Mouse (Mus musculus): ENCODE results near the gene Clcnkb. TPM values are rescaled to one million over a fixed set of nuclear protein-coding genes. Genes with fewer than 3 reads are reported as not detected.

The Clcnkb gene
- polyA plus RNA-seq, 1 experiment from 2014 or later = 6.0 TPM

DNA sequence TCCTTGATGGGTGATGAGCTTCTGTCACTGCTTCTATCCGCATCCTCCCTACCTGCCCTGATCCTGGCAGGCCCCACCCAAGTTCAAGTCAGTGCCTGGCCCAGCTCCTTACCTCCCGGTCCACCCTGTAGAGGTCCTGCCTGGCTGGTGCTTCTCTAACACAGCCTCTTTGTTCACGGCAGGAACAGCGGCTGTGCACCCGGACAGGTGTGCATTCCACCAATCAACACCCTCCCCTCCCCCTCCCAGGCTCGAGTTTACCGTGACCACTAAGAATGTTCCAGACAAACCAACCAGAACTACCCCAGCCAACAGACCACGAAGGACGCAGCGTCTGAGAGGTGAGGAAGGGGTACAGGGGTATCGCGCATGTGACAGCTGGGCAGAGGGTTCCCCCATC is 17.3 kb downstream of the Clcnkb start, which contains the start of gene Clcnka:
Gene Clcnka (minus strand): TSS at position 180 of the 400 bp plus-strand sequence.
- Histone ChIP-seq H3K27me3 (ENCODE audit: control insufficient read depth, insufficient read depth, low read length) (no peaks in the 10 kb centered on the region), H3K4me2 (replicated peaks; ENCODE audit: low read depth, low read length) (peak within 1 kb of the TSS; percentile 12)
- no peak; the same call in 1 of the 2 replicates for ATAC-seq (ENCODE audit: low FRiP score, low TSS enrichment)

DNA sequence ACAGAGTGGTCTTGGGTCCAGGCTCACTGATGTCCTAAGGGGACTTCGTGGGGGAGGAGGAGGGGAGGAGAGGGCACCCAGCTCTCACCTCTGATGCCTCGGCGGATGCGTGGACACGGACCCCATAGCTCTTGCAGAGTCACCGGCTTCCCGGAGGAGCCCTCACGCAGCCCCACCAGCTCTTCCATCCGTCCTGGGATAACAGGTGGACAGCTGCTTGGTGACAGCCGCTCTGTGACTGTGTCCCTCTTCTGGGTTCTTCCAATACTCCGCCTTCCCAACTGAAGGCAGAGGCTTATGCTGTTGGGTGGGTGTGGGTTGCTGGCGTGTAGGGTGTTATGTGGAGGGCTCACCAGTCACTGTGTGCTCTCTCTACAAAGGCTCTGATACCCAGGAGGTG is 18.0 kb downstream of the Clcnkb start:
- Histone ChIP-seq H3K27me3 (ENCODE audit: control insufficient read depth, insufficient read depth, low read length) (no peaks in the 10 kb centered on the region), H3K9me3 (ENCODE audit: control insufficient read depth, low read length) (no peaks in the 10 kb centered on the region), H3K9ac (ENCODE audit: low read depth, low read length) (no peak overlapping the region), H3K27ac (ENCODE audit: low read depth, low read length) (no peak overlapping the region), H3K36me3 (ENCODE audit: control insufficient read depth, insufficient read depth, low read length) (no peaks in the 10 kb centered on the region), H3K4me3 (ENCODE audit: low read length) (no peak overlapping the region), H3K4me2 (replicated peaks; ENCODE audit: low read depth, low read length) (no peak overlapping the region), H3K4me1 (ENCODE audit: control insufficient read depth, insufficient read depth, low read length) (no peaks in the 10 kb centered on the region; the same call in 1 of the 2 replicates)
- WGBS = 73% methylated on average over 12 of the region's 12 CpGs
- ATAC-seq (ENCODE audit: low FRiP score, low TSS enrichment) = no peak

More for the DNA sequence above, 17.3 kb downstream of the Clcnkb start, which contains the start of gene Clcnka:
- Histone ChIP-seq H3K27ac (ENCODE audit: low read depth, low read length) (no peak within 1 kb of the TSS), H3K9ac (ENCODE audit: low read depth, low read length) (no peak within 1 kb of the TSS), H3K4me3 (ENCODE audit: low read length) (no peak within 1 kb of the TSS), H3K9me3 (ENCODE audit: control insufficient read depth, low read length) (no peaks in the 10 kb centered on the region), H3K36me3 (ENCODE audit: control insufficient read depth, insufficient read depth, low read length) (no peaks in the 10 kb centered on the region), H3K4me1 (ENCODE audit: control insufficient read depth, insufficient read depth, low read length) (no peaks in the 10 kb centered on the region; the same call in 1 of the 2 replicates)
- 47% methylated on average over 12 of the region's 12 CpGs for WGBS

DNA sequence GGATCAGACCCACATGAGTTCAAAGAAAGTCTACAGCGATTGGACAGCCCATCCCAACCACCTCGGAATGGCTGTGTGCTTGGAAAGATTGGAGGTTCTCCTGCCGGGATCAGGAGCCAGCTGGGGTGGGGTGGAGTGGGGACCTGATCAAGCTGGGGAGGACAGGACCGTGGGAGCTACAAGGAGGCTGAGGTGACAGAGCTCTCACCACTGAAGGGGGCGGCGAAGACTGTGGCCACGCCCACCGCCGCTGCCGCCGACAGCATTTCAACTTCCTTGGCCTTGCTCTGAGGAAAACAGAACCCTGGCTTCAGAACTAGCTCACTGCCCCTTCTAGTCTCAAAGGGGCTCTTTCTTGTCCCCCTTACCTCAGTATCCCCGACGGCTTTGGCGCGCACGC is 21.1 kb downstream of the Clcnkb start:
- Histone ChIP-seq H3K27ac (ENCODE audit: low read depth, low read length) (no peak overlapping the region), H3K9ac (ENCODE audit: low read depth, low read length) (no peak overlapping the region), H3K9me3 (ENCODE audit: control insufficient read depth, low read length) (no peaks in the 10 kb centered on the region), H3K4me1 (ENCODE audit: control insufficient read depth, insufficient read depth, low read length) (no peaks in the 10 kb centered on the region; the same call in 1 of the 2 replicates), H3K27me3 (ENCODE audit: control insufficient read depth, insufficient read depth, low read length) (no peaks in the 10 kb centered on the region), H3K4me3 (ENCODE audit: low read length) (peak overlapping the region; percentile 9), H3K4me2 (replicated peaks; ENCODE audit: low read depth, low read length) (peak overlapping the region; percentile 31), H3K36me3 (ENCODE audit: control insufficient read depth, insufficient read depth, low read length) (no peaks in the 10 kb centered on the region)
- 12% methylated on average over 16 of the region's 16 CpGs for WGBS
- ATAC-seq (ENCODE audit: low FRiP score, low TSS enrichment) = no peak

DNA sequence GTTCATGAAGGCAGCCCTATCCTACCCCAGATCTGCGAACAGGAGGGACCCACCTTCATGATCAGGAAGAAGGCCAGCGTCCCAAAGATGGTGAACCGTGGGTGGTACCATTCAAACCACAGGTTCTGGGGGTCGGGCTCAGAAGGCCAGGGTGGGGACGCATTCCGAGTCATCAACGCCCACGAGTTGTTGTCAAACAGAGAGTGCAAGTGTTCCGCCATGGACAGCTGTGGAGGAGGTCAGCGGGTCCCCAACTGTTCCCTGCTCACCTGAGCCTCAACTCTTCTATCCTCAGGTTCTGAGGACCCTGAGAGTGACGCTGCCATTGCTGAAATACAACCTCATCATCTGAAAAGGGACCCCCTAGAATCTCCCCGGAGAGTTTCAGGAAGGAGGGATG is 24.5 kb downstream of the Clcnkb start:
- ATAC-seq (ENCODE audit: low FRiP score, low TSS enrichment) = no peak
- H3K36me3 ChIP-seq (ENCODE audit: control insufficient read depth, insufficient read depth, low read length) = no peaks in the 10 kb centered on the region
- WGBS = 85% methylated on average over 12 of the region's 12 CpGs

DNA sequence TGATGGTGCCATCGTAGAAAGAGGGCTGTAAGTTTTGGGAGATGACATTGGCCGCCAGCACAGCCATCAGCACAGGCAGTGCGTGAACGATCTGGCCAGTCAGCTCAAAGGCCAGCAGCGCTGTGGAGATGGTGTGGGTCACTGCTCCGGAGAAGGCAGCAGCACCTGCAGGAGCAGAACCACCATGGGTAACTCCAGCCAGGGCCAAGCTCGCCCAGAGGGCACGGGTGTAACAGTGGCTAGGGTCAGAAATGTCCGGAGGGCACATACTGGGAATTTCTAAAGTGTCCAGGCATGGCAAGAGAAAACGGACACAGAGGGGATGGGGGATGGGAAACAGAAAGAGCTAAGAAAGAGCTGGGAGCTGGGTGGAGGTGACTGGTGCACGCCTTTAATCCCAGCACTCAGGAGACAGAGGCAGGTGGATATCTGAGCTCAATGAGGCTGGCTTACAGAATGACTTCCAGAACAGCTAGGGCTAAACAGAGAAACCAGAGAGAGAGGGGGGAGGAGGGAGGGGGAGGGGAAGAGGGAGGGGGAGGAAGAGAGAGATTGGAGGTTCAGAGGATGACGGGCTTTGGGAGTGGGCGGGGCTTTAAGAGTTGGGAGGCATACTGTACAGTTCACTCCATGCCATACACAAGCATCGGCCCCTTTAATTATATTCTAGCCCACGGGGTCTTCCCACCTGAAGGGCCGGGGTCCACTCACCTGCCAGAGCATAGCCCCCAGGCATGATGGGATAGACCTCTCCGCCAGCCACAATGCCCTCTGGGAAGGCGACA is 26.3 kb downstream of the Clcnkb start:
- Histone ChIP-seq H3K4me3 (ENCODE audit: low read length) (no peak overlapping the region), H3K4me1 (ENCODE audit: control insufficient read depth, insufficient read depth, low read length) (no peaks in the 10 kb centered on the region), H3K36me3 (ENCODE audit: control insufficient read depth, insufficient read depth, low read length) (no peaks in the 10 kb centered on the region), H3K9me3 (ENCODE audit: control insufficient read depth, low read length) (no peaks in the 10 kb centered on the region), H3K27ac (ENCODE audit: low read depth, low read length) (no peak overlapping the region), H3K9ac (ENCODE audit: low read depth, low read length) (no peak overlapping the region), H3K27me3 (ENCODE audit: control insufficient read depth, insufficient read depth, low read length) (peaks cover 5% of the 10 kb centered on the region), H3K4me2 (replicated peaks; ENCODE audit: low read depth, low read length) (no peak overlapping the region)
- 70% methylated on average over 18 of the region's 18 CpGs for WGBS
- no peak for ATAC-seq (ENCODE audit: low FRiP score, low TSS enrichment)

More for the DNA sequence above, 24.5 kb downstream of the Clcnkb start:
- no peak overlapping the region for H3K27ac ChIP-seq (ENCODE audit: low read depth, low read length)
- no peaks in the 10 kb centered on the region for H3K9me3 ChIP-seq (ENCODE audit: control insufficient read depth, low read length)
- no peak overlapping the region for H3K9ac ChIP-seq (ENCODE audit: low read depth, low read length)
- H3K27me3 ChIP-seq (ENCODE audit: control insufficient read depth, insufficient read depth, low read length) = no peaks in the 10 kb centered on the region
- no peaks in the 10 kb centered on the region for H3K4me1 ChIP-seq (ENCODE audit: control insufficient read depth, insufficient read depth, low read length)
- no peak overlapping the region for H3K4me2 ChIP-seq (replicated peaks; ENCODE audit: low read depth, low read length)
- H3K4me3 ChIP-seq (ENCODE audit: low read length) = no peak overlapping the region

DNA sequence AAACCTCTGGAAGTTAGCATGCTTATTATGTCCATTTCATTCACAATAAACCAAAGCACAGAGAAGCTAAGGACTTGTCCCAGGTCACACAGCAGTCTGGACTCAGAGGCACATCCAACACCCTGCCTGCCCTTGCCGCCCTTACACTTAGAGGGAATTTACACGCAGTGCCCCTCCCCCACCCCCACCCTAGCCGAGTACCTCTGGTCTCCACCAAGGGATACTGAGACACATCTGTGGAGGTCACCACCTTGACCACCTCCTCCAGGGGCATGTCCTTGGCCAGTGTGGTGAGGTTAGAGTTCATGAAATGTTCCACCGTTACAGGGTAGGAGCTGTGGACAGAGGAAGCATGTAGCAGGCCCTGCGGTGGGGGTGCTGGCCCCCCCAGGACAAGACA is 27.9 kb downstream of the Clcnkb start:
- 64% methylated on average over 5 of the region's 5 CpGs for WGBS
- 0 out of 2 replicates have a peak, but pooled peaks have one; percentile 11 for ATAC-seq (ENCODE audit: low FRiP score, low TSS enrichment)
- no peak overlapping the region for H3K27ac ChIP-seq (ENCODE audit: low read depth, low read length)

DNA sequence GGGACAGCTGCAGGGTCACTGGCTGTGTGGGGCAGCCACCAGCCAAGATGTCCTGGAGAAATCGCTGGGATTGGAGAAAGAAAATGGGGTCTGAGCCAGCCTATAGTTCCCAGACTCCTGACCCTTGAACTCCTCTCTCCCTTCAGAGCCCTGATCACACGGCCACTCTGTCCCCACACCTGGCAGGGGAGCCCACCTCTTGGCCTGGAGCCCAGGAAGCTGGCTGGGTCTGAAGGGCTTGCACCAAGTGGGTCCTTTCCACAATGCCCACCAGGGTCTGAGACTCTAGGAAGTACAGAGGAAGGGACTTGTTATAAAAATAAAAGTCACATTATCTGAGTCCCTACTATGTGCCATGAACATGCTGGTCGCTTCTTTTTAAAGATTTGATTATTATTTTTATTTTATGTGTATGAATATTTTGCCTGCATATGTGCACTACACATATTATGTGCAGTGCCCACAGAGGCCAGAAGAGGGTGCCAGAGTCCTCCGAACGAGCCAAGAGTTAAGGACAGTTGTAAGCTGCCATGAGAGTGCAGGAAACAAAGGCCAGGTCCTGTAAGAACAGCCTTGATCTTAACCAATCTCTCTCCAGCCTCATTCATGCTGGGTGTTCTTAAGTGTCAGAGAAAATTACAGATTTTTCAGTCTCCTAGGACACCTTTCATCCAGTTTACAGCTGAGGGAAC is 28.6 kb downstream of the Clcnkb start:
- ATAC-seq (ENCODE audit: low FRiP score, low TSS enrichment) = no peak
- no peaks in the 10 kb centered on the region for H3K36me3 ChIP-seq (ENCODE audit: control insufficient read depth, insufficient read depth, low read length)

More for the DNA sequence above, 27.9 kb downstream of the Clcnkb start:
- Histone ChIP-seq H3K27me3 (ENCODE audit: control insufficient read depth, insufficient read depth, low read length) (peaks cover 22% of the 10 kb centered on the region), H3K4me1 (ENCODE audit: control insufficient read depth, insufficient read depth, low read length) (0 out of 2 replicates have a peak, but pooled peaks cover under 1% of the 10 kb centered on the region), H3K9me3 (ENCODE audit: control insufficient read depth, low read length) (no peaks in the 10 kb centered on the region), H3K9ac (ENCODE audit: low read depth, low read length) (no peak overlapping the region), H3K36me3 (ENCODE audit: control insufficient read depth, insufficient read depth, low read length) (no peaks in the 10 kb centered on the region), H3K4me2 (replicated peaks; ENCODE audit: low read depth, low read length) (no peak overlapping the region), H3K4me3 (ENCODE audit: low read length) (no peak overlapping the region)

DNA sequence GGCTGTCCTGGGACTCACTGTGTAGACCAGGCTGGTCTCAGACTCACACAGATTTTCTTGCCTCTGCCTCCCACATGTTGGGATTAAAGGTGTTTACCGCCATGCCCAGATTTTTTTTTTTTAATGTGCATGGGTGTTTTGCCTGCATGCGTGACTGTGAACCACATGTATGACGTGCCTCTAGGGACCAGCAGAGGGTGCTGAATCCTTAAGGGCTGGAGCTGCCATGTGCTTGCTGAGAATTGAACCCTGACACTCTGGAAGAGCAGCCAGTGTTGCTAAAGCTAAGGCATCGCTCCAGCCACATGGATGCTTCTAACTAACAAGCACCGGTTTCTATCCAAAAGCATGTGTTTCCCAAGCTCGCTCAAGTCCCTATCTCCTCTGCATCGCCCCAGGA is 29.7 kb downstream of the Clcnkb start:
- Histone ChIP-seq H3K4me2 (replicated peaks; ENCODE audit: low read depth, low read length) (no peak overlapping the region), H3K27ac (ENCODE audit: low read depth, low read length) (no peak overlapping the region), H3K4me1 (ENCODE audit: control insufficient read depth, insufficient read depth, low read length) (peaks cover 8% of the 10 kb centered on the region; the same call in 1 of the 2 replicates), H3K36me3 (ENCODE audit: control insufficient read depth, insufficient read depth, low read length) (no peaks in the 10 kb centered on the region), H3K9me3 (ENCODE audit: control insufficient read depth, low read length) (no peaks in the 10 kb centered on the region), H3K4me3 (ENCODE audit: low read length) (no peak overlapping the region), H3K9ac (ENCODE audit: low read depth, low read length) (no peak overlapping the region), H3K27me3 (ENCODE audit: control insufficient read depth, insufficient read depth, low read length) (peaks cover 28% of the 10 kb centered on the region)
- WGBS = 79% methylated on average over 7 of the region's 7 CpGs
- ATAC-seq (ENCODE audit: low FRiP score, low TSS enrichment) = no peak

More for the DNA sequence above, 28.6 kb downstream of the Clcnkb start:
- Histone ChIP-seq H3K4me3 (ENCODE audit: low read length) (no peak overlapping the region), H3K9ac (ENCODE audit: low read depth, low read length) (no peak overlapping the region), H3K9me3 (ENCODE audit: control insufficient read depth, low read length) (no peaks in the 10 kb centered on the region), H3K4me1 (ENCODE audit: control insufficient read depth, insufficient read depth, low read length) (peaks cover 7% of the 10 kb centered on the region; the same call in 1 of the 2 replicates), H3K27ac (ENCODE audit: low read depth, low read length) (no peak overlapping the region), H3K4me2 (replicated peaks; ENCODE audit: low read depth, low read length) (no peak overlapping the region), H3K27me3 (ENCODE audit: control insufficient read depth, insufficient read depth, low read length) (peaks cover 28% of the 10 kb centered on the region)
- WGBS = 19% methylated on average over 5 of the region's 5 CpGs

DNA sequence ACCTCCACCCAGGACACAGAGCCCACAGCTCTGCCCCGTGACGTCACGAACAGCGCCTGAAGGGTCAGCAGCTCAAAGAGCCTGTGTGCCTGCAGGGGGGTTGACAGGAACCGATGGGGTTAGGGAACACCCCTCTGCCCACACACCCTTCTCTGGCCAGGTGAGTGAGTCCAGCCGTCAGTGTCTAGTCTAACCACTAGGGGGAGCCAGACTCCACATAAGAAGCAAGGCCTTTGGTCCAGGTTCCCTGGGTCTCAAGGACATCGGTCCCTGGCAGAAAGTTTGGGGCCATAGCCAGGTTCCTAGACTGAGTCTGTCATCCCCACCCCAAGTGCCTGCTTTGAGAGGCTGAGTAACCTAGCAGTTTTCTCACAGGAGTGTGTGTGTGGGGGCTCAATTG is 30.5 kb downstream of the Clcnkb start:
- Histone ChIP-seq H3K36me3 (ENCODE audit: control insufficient read depth, insufficient read depth, low read length) (no peaks in the 10 kb centered on the region), H3K9me3 (ENCODE audit: control insufficient read depth, low read length) (no peaks in the 10 kb centered on the region), H3K4me3 (ENCODE audit: low read length) (no peak overlapping the region), H3K9ac (ENCODE audit: low read depth, low read length) (no peak overlapping the region), H3K27ac (ENCODE audit: low read depth, low read length) (no peak overlapping the region), H3K4me1 (ENCODE audit: control insufficient read depth, insufficient read depth, low read length) (peaks cover 8% of the 10 kb centered on the region; the same call in 1 of the 2 replicates), H3K4me2 (replicated peaks; ENCODE audit: low read depth, low read length) (no peak overlapping the region), H3K27me3 (ENCODE audit: control insufficient read depth, insufficient read depth, low read length) (peaks cover 32% of the 10 kb centered on the region)
- peak; percentile 25 for ATAC-seq (ENCODE audit: low FRiP score, low TSS enrichment)
- WGBS = 0% methylated on average over 7 of the region's 7 CpGs

Data from kidney, embryonic 14.5 days (tissue).